Mouse (Mus musculus) testis, adult 2 months (tissue): Measurements from ENCODE around the gene Mrpl55.

Experiments used
- CTCF ChIP-seq: fragments of 200-500 bp; IDR thresholded peaks from 2 replicates; pipeline ENCODE4 v1.5.1; 2012; ENCODE audit warnings: low read depth, mild to moderate bottlenecking, inconsistent platforms, low read length, moderate library complexity; ENCODE audit not compliant: control insufficient read depth, insufficient read depth, insufficient replicate concordance
- POLR2A ChIP-seq: fragments of 200-500 bp; IDR thresholded peaks from 2 replicates; pipeline ENCODE4 v1.6.1; 2012; ENCODE audit warnings: low read depth, mild to moderate bottlenecking, inconsistent platforms, low read length, moderate library complexity; ENCODE audit not compliant: control insufficient read depth

- TF ChIP-seq CTCF, result no peak; the same call in 1 of the 2 replicates
- no peak for TF ChIP-seq POLR2A
Observed at GRCm38 (mm10) chr11:59219064-59219463, 16.8 kb downstream of the Mrpl55 start.
